Mouse (Mus musculus) embryonic facial prominence, embryonic 13.5 days (tissue): Measurements from ENCODE around the gene Pard6a. TPM values are rescaled to one million over a fixed set of nuclear protein-coding genes. Genes with fewer than 3 reads are reported as not detected.
A peak's percentile ranks its signal among the peaks of the same experiment; 100 is the strongest.

Source experiments
- ATAC-seq: fragments of 200-750 bp; cut with Nextera tagmentation; 2 replicates; pipeline ENCODE4 v1.8.0; 2017; ENCODE audit warnings: low read depth; ENCODE audit not compliant: insufficient number of reproducible peaks, insufficient read depth, low FRiP score, low TSS enrichment
- H3K27ac ChIP-seq: fragments of 300-500 bp; sonication (generic); 2 replicates; pipeline ENCODE4 v1.5.1; 2015; ENCODE audit warnings: moderate library complexity, mild to moderate bottlenecking, inconsistent platforms
- H3K27me3 ChIP-seq: fragments of 300-500 bp; sonication (generic); 2 replicates; pipeline ENCODE4 v1.6.1; 2015; ENCODE audit warnings: mild to moderate bottlenecking, inconsistent platforms
- H3K36me3 ChIP-seq: fragments of 300-500 bp; sonication (generic); 2 replicates; pipeline ENCODE4 v1.6.1; 2015; ENCODE audit warnings: mild to moderate bottlenecking, inconsistent platforms
- H3K4me1 ChIP-seq: fragments of 300-500 bp; sonication (generic); 2 replicates; pipeline ENCODE4 v1.6.1; 2015; ENCODE audit warnings: inconsistent platforms
- H3K4me2 ChIP-seq: fragments of 300-500 bp; sonication (generic); 2 replicates; pipeline ENCODE4 v1.6.1; 2015; ENCODE audit warnings: moderate library complexity, mild to moderate bottlenecking, inconsistent platforms
- H3K4me3 ChIP-seq: fragments of 300-500 bp; sonication (generic); 2 replicates; pipeline ENCODE4 v1.5.1; 2015; ENCODE audit warnings: mild to moderate bottlenecking, inconsistent platforms
- H3K9ac ChIP-seq: fragments of 300-500 bp; sonication (generic); 2 replicates; pipeline ENCODE4 v1.6.1; 2015; ENCODE audit warnings: mild to moderate bottlenecking, inconsistent platforms
- H3K9me3 ChIP-seq: fragments of 300-500 bp; sonication (generic); 2 replicates; pipeline ENCODE4 v1.6.1; 2016; ENCODE audit warnings: inconsistent platforms
- WGBS: fragments of 180-500 bp; shearing (Covaris S2); methylation state at CpG from one replicate; pipeline ENCODE4 v1.1.7; 2015; ENCODE audit warnings: mixed read lengths; 5-methylcytosine and 5-hydroxymethylcytosine counted together
- polyA plus RNA-seq: library from polyadenylated mRNA; unstranded; fragments of >200 nt; fragmentation: Nextera tagmentation; extraction: Ambion mirVana; gene quantifications from 2 replicates; pipeline ENCODE4 v1.2.1, GENCODE M21; 2015

The Pard6a gene
- polyA plus RNA-seq, result 18.9 and 21.5 TPM in 2 replicates

DNA sequence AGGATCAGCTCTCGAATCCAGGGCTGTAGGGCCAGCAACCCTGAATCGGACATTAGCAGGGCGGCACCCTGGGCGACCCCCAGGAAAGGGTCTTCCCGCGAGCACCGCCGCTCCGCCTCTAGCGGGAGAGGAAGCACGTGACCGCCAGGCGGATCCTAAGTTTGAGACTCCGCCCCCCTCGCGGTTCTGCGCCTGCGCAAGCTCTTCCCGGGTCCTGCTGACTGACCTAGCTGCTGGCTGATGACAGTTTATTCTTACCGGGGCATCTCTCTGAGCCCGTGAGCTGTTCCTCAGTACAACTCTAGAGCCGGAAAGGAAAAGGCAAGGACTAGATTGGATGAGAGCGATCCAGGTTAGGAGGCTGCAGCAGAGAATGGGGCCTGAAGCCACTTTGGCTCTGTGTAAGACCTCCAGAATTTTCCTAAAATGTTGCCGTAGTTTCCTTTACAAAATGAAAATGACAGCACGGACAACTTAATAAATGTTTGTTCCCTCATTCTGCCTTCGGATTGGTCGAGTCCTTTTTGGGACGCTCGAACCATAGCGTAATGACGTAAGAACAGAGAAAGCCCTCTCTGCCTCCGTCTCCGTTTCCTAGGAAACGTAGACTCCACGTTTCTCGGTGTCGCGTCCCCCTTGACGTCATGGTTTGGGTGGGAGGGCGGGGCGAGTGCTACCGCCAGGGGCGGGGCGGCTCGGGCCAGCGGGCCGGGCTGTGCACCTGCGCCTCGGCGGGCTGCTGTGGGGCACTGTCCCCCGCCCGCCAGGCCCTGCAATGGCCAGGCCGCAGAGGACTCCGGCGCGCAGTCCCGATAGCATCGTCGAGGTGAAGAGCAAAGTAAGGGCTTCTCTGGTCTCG, at the start of gene Pard6a, which contains the start of gene Acd:
Gene Pard6a, plus strand, starts transcription at position 183 of the 859 bp plus-strand sequence.
Gene Acd, minus strand, starts transcription at position 137 of the 859 bp plus-strand sequence.
- peaks cover 18% of the 10 kb centered on the region for H3K4me1 ChIP-seq
- H3K4me2 ChIP-seq, result peak within 1 kb of the TSS; percentile 91
- H3K36me3 ChIP-seq, result peaks cover 48% of the 10 kb centered on the region
- WGBS, result under 1% methylated on average over 60 of the region's 60 CpGs
- peak within 1 kb of the TSS; percentile 94 for H3K27ac ChIP-seq
- no peaks in the 10 kb centered on the region for H3K9me3 ChIP-seq
- H3K4me3 ChIP-seq, result peak within 1 kb of the TSS; percentile 72
- ATAC-seq, result peak; percentile 64
- peak within 1 kb of the TSS; percentile 82 for H3K9ac ChIP-seq
- H3K27me3 ChIP-seq, result no peaks in the 10 kb centered on the region

DNA sequence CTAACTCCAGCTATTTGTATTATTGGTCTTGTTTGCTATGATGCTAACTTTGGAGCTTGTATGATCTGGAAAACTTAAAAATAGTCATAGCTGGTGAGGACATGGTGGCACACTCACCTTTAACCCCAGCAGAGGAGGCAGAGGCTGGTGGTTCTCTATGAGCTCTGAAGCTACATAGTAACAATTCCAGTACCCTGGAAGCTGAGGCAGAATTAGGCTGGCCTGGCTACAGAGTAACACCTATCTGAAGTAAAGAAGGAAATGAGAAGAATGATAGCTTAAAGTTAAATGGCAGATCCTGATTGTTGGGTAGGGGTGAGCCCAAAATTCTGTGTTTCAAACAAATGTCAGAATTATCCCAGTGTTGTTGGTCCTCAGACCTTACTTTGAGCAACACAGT, 43.3 kb upstream of the Pard6a start:
- no peaks in the 10 kb centered on the region for H3K4me1 ChIP-seq
- H3K36me3 ChIP-seq, result peaks cover 20% of the 10 kb centered on the region
- ATAC-seq, result no peak
- H3K4me2 ChIP-seq, result no peak overlapping the region
- H3K27ac ChIP-seq, result no peak overlapping the region
- H3K27me3 ChIP-seq, result no peaks in the 10 kb centered on the region
- H3K9ac ChIP-seq, result no peak overlapping the region
- no peaks in the 10 kb centered on the region for H3K9me3 ChIP-seq
- H3K4me3 ChIP-seq, result no peak overlapping the region

DNA sequence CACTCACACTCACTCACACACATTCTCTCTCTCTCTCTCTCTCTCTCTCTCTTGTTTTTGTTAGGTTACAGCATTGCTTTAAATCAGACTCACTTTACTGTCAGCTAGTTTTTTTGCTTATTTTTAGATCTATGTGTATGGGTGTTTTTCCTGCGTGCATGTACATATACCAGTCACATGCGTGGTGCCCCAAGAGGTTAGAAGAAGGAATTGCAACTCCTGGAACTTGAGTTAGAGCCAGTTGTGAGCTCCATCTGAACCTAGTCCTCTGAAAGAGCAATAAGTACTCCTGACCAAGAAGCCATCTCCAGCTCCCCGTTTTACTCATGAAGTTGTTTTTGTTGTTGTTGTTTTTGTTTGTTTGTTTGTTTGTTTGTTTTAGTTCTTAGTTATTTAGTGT, 39.8 kb upstream of the Pard6a start:
- H3K27me3 ChIP-seq, result no peaks in the 10 kb centered on the region
- no peak overlapping the region for H3K4me2 ChIP-seq
- peaks cover 31% of the 10 kb centered on the region for H3K36me3 ChIP-seq
- H3K27ac ChIP-seq, result no peak overlapping the region
- ATAC-seq, result no peak
- H3K4me3 ChIP-seq, result no peak overlapping the region
- 75% methylated on average over 3 of the region's 3 CpGs for WGBS
- H3K9ac ChIP-seq, result no peak overlapping the region
- H3K9me3 ChIP-seq, result no peaks in the 10 kb centered on the region
- no peaks in the 10 kb centered on the region for H3K4me1 ChIP-seq

DNA sequence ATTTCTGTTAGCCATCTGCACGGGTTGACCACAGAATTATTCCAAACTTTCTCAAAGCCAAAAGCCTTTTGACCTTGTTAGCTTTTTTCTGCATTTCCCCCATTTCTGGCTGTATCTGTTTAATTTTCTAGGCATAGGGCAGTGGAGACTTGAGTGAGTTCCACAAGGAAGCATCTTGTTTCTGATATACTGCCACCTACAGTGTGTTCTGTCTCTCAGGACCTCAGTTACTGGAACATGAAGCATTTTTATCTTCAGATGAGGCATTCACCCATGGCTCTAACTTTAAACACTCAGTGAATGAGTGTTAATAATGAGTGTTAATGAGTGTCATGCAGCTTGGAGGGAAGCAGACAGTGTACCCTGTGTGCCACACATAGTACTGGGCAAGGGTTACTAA, 23.1 kb upstream of the Pard6a start:
- Histone ChIP-seq H3K27ac (no peak overlapping the region), H3K36me3 (peaks cover 93% of the 10 kb centered on the region), H3K4me3 (no peak overlapping the region), H3K9ac (no peak overlapping the region), H3K4me1 (no peaks in the 10 kb centered on the region), H3K9me3 (no peaks in the 10 kb centered on the region), H3K4me2 (no peak overlapping the region), H3K27me3 (no peaks in the 10 kb centered on the region)
- 84% methylated on average over 1 of the region's 1 CpGs for WGBS
- ATAC-seq, result no peak

DNA sequence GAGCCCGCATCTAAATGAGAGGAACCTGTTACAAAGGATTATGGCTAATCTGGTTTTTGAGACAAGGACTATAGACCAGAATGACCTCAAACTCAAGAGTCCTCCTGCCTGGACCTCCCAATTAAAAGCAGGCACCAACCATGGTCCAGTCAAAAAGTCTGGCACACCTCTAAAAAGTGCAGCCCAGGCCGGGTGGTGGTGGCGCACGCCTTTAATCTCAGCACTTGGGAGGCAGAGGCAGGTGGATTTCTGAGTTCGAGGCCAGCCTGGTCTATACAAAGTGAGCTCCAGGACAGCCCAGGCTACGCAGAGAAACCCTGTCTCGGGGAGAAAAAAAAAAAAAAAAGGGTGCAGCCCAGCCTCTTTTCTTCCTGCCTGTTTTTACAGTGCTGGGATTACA, 15.6 kb upstream of the Pard6a start:
- WGBS, result 71% methylated on average over 7 of the region's 7 CpGs
- Histone ChIP-seq H3K4me1 (peaks cover 9% of the 10 kb centered on the region; the same call in 1 of the 2 replicates), H3K9me3 (no peaks in the 10 kb centered on the region), H3K36me3 (peaks cover 38% of the 10 kb centered on the region), H3K4me3 (no peak overlapping the region), H3K27me3 (no peaks in the 10 kb centered on the region), H3K4me2 (no peak overlapping the region), H3K9ac (no peak overlapping the region; the same call in 1 of the 2 replicates), H3K27ac (no peak overlapping the region)
- no peak for ATAC-seq

DNA sequence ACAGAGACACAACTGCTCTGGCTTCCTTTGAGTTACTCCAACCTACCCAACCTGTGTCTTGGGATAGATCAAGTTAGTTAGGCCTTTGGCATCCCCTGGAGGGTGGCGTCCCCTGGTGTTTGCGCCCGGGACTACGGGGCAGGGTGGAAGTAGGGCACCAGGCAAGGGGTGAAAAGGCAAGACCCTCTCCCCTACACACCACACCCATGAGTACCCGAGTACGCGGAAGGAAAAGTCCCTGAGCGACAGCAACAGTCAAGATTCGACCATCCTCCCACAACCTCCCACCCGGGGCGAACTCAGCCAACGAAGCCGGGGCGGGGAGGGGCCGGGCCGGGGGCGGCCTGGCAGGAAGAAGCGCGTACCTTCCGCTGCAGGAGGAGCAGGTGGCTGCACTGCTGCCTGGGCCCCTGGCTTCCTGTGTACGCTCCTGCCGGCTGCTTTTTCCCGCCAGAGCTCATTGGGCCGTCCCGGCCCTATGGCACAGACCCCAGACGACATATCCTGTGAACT, 15.1 kb upstream of the Pard6a start, which contains the start of gene Carmil2:
Gene Carmil2, plus strand, starts transcription at position 479 of the 513 bp plus-strand sequence.
- H3K36me3 ChIP-seq, result peaks cover 33% of the 10 kb centered on the region
- peak; percentile 20; the same call in 1 of the 2 replicates for ATAC-seq

DNA sequence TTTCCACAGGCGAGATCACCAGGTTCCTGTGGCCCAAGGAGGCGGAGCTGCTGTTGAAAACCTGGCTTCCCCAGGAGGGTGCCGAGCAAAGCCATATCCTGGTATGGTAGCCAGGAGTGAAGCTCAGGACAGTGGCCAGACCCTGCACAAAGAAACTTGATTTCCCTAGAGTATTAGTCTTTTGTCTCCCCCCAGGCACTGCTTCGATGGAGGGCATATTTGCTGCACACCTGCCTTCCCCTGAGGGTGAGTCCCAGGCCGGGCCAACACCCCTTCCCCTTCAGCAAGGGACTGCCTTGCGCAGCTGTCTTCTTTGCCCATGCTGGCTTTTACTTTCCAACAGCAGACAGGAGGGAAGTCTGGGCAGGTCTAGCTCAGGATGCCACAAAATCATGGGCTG, 14.4 kb upstream of the Pard6a start:
- H3K4me2 ChIP-seq, result no peak overlapping the region
- no peak overlapping the region for H3K27ac ChIP-seq
- no peaks in the 10 kb centered on the region for H3K27me3 ChIP-seq
- peaks cover 26% of the 10 kb centered on the region for H3K36me3 ChIP-seq
- H3K9me3 ChIP-seq, result no peaks in the 10 kb centered on the region
- WGBS, result 55% methylated on average over 6 of the region's 6 CpGs
- H3K9ac ChIP-seq, result no peak overlapping the region
- H3K4me1 ChIP-seq, result peaks cover 9% of the 10 kb centered on the region; the same call in 1 of the 2 replicates
- no peak for ATAC-seq
- no peak overlapping the region for H3K4me3 ChIP-seq

More for the DNA sequence above, 15.1 kb upstream of the Pard6a start, which contains the start of gene Carmil2:
- peak within 1 kb of the TSS; percentile 1; the same call in 1 of the 2 replicates for H3K9ac ChIP-seq
- H3K27ac ChIP-seq, result no peak within 1 kb of the TSS
- H3K4me3 ChIP-seq, result peak within 1 kb of the TSS; percentile 7; the same call in 1 of the 2 replicates
- H3K4me1 ChIP-seq, result peaks cover 9% of the 10 kb centered on the region; the same call in 1 of the 2 replicates
- 7% methylated on average over 26 of the region's 26 CpGs for WGBS
- no peaks in the 10 kb centered on the region for H3K9me3 ChIP-seq
- H3K27me3 ChIP-seq, result no peaks in the 10 kb centered on the region
- H3K4me2 ChIP-seq, result peak within 1 kb of the TSS; percentile 47

DNA sequence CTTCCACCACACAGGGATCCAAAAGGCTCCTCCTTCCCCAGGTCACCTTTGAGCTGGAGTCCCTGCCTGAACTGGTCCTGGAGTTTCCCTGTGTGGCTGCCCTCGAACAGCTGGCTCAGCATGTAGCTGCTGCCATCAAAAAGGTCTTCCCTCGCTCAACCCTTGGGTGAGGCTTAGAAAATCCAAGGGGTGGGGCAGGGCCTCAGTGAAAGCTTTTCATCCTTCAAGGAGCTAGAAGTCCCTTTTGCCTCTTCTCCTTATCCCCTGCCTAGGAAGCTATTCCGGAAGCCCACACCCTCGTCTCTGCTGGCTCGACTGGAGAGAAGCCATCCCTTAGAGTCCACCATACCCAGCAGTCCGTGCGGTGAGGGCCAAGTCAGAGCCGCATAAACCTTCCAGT, 13.4 kb upstream of the Pard6a start:
- Histone ChIP-seq H3K4me2 (no peak overlapping the region), H3K27me3 (no peaks in the 10 kb centered on the region), H3K4me1 (peaks cover 9% of the 10 kb centered on the region; the same call in 1 of the 2 replicates), H3K9ac (no peak overlapping the region), H3K27ac (no peak overlapping the region), H3K9me3 (no peaks in the 10 kb centered on the region), H3K36me3 (peaks cover 17% of the 10 kb centered on the region), H3K4me3 (no peak overlapping the region)
- whole genome bisulfite sequencing, result 70% methylated on average over 8 of the region's 8 CpGs
- no peak for ATAC-seq

DNA sequence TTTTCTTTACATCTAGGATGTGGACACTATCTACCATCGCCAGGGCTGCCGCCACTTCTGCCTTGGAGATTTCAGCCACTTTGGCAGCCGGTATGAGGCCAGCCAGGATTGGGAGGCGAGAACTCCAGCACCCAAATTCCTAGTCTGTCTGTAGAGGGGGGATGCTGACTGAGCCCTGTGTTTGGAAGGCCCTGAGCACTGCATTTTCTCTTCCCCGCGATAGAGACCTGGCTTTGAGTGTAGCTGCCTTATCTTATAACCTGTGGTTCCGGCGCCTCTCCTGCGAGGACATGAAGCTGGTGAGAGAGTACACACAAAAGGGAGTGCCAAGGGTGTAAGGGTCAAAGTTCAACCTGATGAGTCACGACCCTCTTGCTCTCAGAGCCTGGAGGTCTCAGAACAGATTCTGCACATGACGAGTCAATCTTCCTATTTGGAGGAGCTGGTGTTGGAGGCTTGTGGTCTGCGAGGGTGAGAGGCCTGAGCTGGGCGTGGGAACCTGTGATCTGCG, 12.7 kb upstream of the Pard6a start:
- 68% methylated on average over 14 of the region's 14 CpGs for WGBS
- Histone ChIP-seq H3K36me3 (peaks cover 12% of the 10 kb centered on the region), H3K9ac (no peak overlapping the region), H3K9me3 (no peaks in the 10 kb centered on the region; the same call in 1 of the 2 replicates), H3K4me2 (no peak overlapping the region), H3K27ac (no peak overlapping the region), H3K4me3 (no peak overlapping the region), H3K27me3 (no peaks in the 10 kb centered on the region), H3K4me1 (peaks cover 9% of the 10 kb centered on the region; the same call in 1 of the 2 replicates)
- no peak for ATAC-seq

DNA sequence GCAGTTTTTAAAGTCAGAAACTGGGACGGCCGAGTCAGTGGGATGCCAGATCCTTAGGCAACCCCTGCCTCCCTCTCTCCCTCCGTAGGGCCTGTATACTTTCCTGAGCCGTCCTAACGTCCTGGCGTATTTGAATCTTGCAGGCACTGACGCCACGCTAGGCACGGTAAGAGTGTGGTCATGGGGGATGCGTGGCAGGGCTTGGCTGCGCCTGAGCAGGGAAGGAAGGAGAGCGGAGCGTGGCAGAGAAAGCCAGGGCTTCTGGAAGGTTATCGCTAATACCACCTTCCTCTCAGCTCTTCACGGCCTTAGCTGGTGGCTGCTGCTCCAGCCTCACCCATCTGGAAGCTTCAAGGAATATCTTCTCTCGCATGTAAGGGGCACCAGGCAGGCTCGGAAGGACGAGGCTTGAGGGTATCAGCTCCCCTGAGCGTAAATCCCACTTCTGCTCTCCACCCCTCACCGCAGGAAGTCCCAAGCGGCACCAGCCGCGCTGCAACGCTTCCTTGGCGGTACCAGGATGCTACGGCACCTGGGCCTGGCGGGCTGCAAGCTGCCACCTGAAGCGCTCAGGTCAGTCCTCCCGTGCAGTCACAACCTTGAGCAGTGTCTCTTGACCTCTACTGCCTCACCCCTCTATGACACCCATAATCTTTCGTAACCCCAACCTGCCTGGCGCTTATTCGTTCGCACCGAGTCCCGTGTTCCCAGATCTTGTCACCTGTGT, 11.5 kb upstream of the Pard6a start:
- H3K4me2 ChIP-seq, result no peak overlapping the region
- H3K4me3 ChIP-seq, result no peak overlapping the region
- no peak for ATAC-seq
- no peak overlapping the region for H3K27ac ChIP-seq
- H3K27me3 ChIP-seq, result peaks cover 5% of the 10 kb centered on the region
- 61% methylated on average over 35 of the region's 35 CpGs for WGBS
- peaks cover 18% of the 10 kb centered on the region for H3K4me1 ChIP-seq
- H3K9me3 ChIP-seq, result no peaks in the 10 kb centered on the region; the same call in 1 of the 2 replicates
- peaks cover 3% of the 10 kb centered on the region; the same call in 1 of the 2 replicates for H3K36me3 ChIP-seq
- H3K9ac ChIP-seq, result 0 out of 2 replicates have a peak overlapping the region, but pooled peaks have one; percentile 32

DNA sequence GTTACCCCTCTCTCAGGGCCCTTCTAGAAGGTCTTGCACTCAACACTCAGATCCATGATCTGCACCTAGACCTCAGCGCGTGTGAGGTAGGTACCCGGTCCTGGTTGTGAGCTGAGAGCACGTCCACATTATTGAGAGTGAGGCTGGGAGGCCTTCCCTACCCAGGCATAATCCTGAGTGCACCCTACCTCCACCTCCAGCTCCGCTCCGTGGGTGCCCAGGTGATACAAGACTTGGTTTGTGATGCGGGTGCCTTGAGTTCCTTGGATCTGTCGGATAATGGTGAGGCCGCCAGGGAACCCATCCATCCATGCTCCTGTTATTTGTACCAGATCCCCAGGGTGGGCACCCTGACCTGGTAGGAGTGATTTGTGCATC, 11.0 kb upstream of the Pard6a start:
- Histone ChIP-seq H3K27me3 (peaks cover 11% of the 10 kb centered on the region), H3K9me3 (no peaks in the 10 kb centered on the region; the same call in 1 of the 2 replicates), H3K9ac (no peak overlapping the region), H3K4me1 (peaks cover 20% of the 10 kb centered on the region), H3K27ac (no peak overlapping the region), H3K36me3 (peaks cover 3% of the 10 kb centered on the region; the same call in 1 of the 2 replicates), H3K4me3 (no peak overlapping the region), H3K4me2 (no peak overlapping the region)
- WGBS, result 87% methylated on average over 9 of the region's 9 CpGs
- ATAC-seq, result no peak
